ENCODE assay signal across 22 mouse cellular contexts in genomic region chr2:159731305-159731704, GRCm38 (mm10).
"Had no signal": no experiment of that assay in that cellular context is flagged by ENCODE, and none has a peak within 500 bp of the region (broad histone marks: within the 10 kb centered on the region; RNA-seq: fewer than 3 reads in every experiment).

No protein-coding gene starts in this region.

- ATAC-seq: hindbrain, postnatal 0 days; intestine, embryonic 16.5 days; liver, embryonic 12.5 days had no signal

- H3K9me3 ChIP-seq: heart, embryonic 13.5 days; heart, embryonic 15.5 days; hindbrain, embryonic 13.5 days; hindbrain, embryonic 15.5 days; kidney, embryonic 15.5 days; limb, embryonic 13.5 days; limb, embryonic 15.5 days; liver, embryonic 12.5 days had no signal

- H3K4me3 ChIP-seq: heart, embryonic 13.5 days; heart, embryonic 15.5 days; hindbrain, embryonic 13.5 days; hindbrain, embryonic 15.5 days; kidney, embryonic 15.5 days; limb, embryonic 13.5 days; limb, embryonic 15.5 days; liver, embryonic 12.5 days had no signal

- H3K4me1 ChIP-seq: limb, embryonic 13.5 days; limb, embryonic 15.5 days; liver, embryonic 12.5 days had no signal

- DNase-seq: gastrocnemius, postnatal 10 days; gastrocnemius, postnatal 25 days; heart, postnatal 14 days; kidney, adult 11 months; kidney, adult 2 months; kidney, adult 9 months; kidney, postnatal 14 days; kidney, postnatal 36 days; layer of hippocampus, adult 9-11 months; layer of hippocampus, postnatal 36 days; left cerebral cortex, postnatal 4 days had no signal

- H3K4me2 ChIP-seq: heart, embryonic 11.5 days; heart, embryonic 13.5 days; heart, embryonic 15.5 days; hindbrain, embryonic 13.5 days; hindbrain, embryonic 15.5 days; kidney, embryonic 15.5 days; limb, embryonic 13.5 days; limb, embryonic 15.5 days; liver, embryonic 12.5 days had no signal

- H3K9ac ChIP-seq: hindbrain, embryonic 13.5 days; hindbrain, embryonic 15.5 days; kidney, embryonic 15.5 days; limb, embryonic 13.5 days; limb, embryonic 15.5 days; liver, embryonic 12.5 days had no signal

- H3K27ac ChIP-seq: hindbrain, embryonic 13.5 days; limb, embryonic 13.5 days; liver, embryonic 12.5 days had no signal

- H3K36me3 ChIP-seq: heart, embryonic 13.5 days; heart, embryonic 15.5 days; hindbrain, embryonic 13.5 days; hindbrain, embryonic 15.5 days; kidney, embryonic 15.5 days; limb, embryonic 13.5 days; limb, embryonic 15.5 days; liver, embryonic 12.5 days had no signal

- H3K27me3 ChIP-seq: heart, embryonic 13.5 days; heart, embryonic 15.5 days; hindbrain, embryonic 13.5 days; hindbrain, embryonic 15.5 days; kidney, embryonic 15.5 days; limb, embryonic 13.5 days; limb, embryonic 15.5 days; liver, embryonic 12.5 days had no signal
